Mouse (Mus musculus) skeletal muscle tissue, adult 2 months (tissue): ENCODE results near the gene Klhl5.

Experiments
- DNase-seq: peaks from one replicate; pipeline ENCODE4 v3.0.0-alpha.2; 2012; ENCODE audit warnings: low read depth, low spot score

Gene Klhl5

DNA sequence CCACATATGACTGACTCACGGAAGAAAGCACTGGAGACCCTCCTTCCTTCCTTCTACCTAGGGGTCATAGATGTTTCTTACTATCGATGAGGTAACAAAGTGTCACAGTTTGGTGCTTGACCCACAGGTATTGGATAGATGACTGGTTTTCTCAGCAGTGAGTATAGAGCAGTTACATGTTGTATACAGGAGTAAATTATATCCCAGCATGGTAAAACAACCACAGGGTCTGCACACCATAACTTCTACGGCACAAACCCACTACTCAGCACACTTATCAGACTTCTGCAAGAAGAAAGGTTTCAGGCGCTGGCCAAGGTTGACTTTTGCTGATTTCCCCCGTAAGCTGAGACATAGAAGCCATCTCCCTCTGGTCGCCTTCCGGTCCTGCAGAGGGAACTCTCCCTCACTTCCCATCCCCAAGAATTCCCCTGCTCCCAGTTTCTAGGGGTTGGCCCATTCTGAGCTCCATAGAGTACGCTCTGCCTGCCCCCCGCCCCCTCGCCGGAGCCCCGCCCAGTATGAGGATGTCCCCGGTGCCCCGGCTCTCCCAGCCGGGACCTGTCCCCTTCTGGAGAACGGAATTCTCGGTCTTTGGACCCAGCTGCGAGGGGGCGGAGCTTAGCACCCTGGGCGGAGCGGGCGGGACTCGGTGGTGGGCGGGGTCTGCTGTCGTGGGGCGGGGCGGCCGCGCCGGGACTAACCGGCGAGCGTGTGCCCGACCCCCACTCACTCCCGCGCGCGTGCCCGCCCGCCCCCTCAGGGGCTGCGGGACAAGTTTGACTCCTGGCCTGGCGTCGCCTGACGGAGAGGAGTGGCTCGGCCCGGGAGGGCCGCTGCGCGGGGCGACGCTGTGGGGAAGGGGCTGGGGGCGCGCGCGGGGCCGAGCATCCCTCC is at the start of gene Klhl5:
Klhl5 (plus strand) TSS at position 664 of the 897 bp plus-strand sequence.
- DNase-seq = peak; percentile 76

DNA sequence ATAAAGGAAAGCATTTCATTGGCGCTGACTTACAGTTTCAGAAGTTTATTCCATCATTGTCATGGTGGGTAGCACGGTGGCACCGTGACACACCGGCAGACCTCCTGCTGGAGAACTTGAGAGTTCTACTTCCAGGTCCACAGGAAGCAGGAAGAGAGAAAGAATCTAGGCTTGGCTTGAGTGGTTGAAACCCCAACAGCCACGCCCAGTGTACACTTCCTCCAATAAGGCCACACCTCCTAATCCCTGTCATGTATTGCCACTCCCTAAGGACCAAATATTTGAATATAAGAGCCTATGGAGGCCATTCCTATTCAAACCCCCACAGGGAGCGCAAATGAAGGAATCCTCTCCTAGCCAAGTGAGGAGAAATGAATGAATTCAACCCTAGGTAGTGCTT is 49.7 kb upstream of the Klhl5 start:
- no peak for DNase-seq

DNA sequence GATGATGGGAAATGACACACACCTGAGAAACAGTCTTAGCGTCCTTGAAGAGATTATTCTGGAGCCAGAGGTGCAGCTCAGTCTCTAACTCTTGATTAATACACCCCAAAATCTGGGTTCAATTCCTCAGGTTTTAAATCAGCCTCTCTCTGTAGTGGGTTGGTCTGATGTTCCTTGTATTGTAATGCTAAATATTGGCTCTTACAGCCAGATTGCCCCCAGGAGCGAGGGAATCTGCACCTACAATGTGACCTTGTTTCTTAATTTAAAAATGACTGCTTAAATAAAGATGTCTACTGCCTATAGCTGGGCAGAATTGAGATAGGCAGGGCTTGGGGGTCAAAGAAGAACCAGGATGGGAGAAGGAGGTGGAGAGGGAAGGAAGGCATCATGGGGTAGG is 47.5 kb upstream of the Klhl5 start:
- DNase-seq = no peak

- DNase-seq = no peak
Measured at GRCm38 (mm10) chr5:65062236-65062635, 45.1 kb upstream of the Klhl5 start.

GRCm38 (mm10) chr5:65063266-65063665 is 44.1 kb upstream of the Klhl5 start:
- DNase-seq = no peak

DNA sequence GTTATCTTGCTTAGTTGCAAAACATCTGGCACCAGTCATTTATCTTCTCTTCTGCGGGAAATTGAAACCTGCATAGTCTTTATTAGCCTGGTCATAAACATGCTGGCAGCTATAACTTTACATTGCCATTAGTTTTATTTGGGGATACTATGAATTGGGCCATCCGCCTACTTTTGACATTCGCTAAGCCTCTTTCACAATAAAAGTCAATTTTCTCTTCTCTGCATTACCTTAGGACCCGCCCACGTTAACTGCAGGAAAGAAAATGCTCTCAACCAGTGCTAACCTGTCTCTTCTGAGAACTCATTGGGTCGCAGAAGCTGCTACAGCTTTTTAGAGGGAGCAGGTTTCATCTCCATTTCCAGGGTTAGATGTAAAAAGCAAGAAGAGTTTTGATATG is 39.2 kb upstream of the Klhl5 start:
- DNase-seq = no peak

DNA sequence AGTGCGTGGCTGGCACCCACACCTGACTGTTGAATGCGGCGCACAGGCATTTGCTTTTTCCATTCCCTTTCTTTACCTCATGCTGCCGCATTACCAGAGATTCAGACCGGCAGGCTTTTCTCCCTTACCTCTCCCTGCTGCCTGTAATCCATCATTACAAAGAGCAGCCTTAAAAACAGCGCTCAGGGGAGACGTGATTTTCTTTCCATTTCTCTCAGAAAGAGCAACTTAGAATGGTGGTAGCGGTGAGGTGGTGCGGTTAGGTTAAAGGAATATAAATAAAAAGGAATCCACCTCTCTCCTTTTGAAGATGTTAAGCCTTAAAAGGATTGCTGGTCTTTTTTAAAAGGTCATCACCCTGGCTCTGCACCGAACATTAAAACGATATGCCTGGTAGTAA is 37.5 kb upstream of the Klhl5 start:
- DNase-seq = no peak

DNA sequence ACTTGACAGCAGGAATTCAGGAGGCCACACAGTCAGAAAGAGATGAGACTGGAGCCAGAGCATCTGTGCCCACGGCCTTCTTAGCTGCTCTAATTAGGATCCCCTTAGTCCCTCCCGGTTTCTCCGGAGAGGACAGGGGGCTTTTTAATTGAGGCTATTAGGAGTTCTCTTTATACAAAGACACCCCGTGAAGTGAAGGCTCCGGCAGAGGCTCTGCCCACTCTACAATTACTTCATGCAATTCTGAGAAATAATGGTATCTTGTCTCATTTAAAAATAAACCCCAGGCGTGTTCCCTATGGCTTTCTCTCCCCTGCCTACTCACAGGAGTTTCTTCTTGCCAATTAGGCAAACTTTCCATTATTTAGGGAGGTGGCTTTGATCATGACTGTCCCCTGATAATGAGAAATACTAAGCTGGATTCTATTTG is 35.6 kb upstream of the Klhl5 start:
- no peak for DNase-seq

- no peak for DNase-seq
Measured at GRCm38 (mm10) chr5:65073247-65073646, 34.1 kb upstream of the Klhl5 start.

DNA sequence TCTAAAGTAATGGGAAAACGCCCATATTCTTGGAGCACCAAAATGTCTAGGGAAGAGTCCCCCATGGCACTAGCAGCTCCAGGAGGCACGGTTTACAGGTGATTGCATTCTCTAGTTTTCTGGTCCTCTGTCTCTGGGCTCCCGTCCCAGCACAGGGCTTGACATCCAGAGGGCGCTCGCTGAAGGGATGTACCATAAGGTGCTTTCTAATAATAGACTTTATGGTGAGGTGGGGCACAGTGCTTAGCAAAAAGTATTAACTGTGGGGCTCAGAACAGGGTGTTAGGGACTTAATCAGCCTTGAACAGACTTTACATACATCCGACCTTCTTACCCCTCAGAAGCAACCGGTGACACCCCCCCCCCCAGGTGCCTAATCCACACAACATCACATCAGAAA is 32.6 kb upstream of the Klhl5 start:
- DNase-seq = no peak

GRCm38 (mm10) chr5:65076087-65076486 is 31.3 kb upstream of the Klhl5 start:
- DNase-seq = no peak

GRCm38 (mm10) chr5:65076748-65077147 is 30.6 kb upstream of the Klhl5 start:
- no peak for DNase-seq

DNA sequence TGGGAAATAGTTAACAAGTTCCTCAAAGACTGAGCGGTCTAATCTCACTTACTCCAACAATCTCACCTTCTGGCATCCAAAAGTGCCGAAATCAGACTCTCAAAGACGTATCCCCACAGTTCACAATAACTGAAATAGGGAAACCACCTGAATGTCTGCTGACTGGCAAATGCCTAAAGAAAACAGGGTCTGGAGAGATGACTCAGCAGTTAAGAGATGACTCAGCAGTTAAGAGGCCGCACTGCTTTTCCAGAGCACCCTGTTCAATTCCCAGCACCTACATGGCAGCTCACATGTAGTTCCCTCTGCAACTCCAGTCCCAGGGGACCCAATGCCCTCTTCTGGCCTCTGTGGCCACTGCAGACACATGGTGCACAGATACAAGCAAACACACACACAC is 29.3 kb upstream of the Klhl5 start:
- no peak for DNase-seq

- no peak for DNase-seq
Measured at GRCm38 (mm10) chr5:65079881-65080280, 27.5 kb upstream of the Klhl5 start.

DNA sequence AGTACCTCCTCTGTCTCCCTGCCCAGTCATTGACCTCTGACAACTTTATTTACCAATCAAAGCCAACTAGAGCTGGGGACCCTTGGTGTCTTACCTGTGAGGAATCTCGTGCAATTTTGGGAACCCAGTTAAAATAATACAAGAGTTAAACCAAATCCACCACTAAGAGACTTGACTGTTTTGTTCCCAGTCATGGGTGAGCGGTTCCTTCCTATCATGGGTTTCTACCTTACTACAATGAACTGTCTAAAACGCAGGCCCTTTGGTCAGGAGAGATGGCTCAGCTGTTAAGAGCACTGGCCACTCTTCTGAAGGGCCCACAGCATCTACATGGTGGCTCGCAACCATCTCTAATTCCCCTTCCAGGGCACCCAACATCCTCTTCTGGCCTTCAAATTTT is 25.5 kb upstream of the Klhl5 start:
- no peak for DNase-seq

GRCm38 (mm10) chr5:65086522-65086921 is 20.8 kb upstream of the Klhl5 start:
- DNase-seq = peak; percentile 95

DNA sequence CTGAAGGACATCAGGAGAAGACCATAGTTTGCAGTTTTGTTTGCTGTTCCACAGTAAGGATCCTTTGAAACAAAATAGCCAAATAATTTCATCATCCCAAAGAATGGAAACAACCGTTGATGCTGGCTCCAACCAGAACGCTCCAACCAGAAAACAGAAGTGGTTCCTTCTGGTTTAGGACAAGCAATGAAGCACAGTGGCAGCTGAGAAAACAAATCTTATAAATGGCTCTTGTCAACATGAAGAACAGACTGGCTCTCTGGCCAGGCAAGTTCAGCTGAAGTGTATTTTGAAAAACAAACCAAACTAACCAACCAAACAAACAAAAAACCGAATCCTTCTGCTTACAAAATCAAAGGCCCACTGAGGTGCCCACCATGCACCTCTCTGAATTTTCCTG is 17.6 kb upstream of the Klhl5 start:
- DNase-seq = no peak

DNA sequence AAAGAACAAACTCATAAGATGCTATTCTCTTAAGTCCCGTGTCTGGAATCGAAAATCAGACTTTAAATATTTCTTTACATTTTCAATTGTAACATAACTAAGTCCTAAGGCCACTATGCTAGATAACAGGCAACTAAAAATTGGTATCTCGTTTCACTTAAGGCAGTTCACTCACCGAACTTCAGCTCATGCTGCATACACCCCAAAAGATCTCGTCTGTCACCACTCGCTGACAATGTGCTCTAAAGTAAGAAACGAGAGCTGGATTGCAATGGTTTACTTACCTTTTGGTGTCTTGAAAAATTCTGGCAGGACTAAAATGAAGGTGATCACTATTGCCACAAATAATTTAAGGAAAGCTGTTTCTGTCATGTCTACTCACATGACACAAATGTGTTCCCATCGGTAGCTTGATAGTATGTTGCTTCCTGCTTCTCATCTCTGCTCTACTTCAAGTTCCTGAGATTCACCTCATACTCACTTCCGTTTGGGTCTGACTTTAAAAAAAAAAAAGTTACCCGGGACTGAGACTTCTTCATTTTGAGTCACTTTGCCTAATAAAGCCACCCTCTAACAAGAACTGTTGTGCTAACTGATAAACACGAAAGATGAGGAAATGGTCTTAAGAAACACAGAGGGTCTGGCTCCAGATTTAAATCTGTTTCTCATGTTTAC is 16.0 kb upstream of the Klhl5 start:
- DNase-seq = no peak

- DNase-seq = no peak
Measured at GRCm38 (mm10) chr5:65091921-65092320, 15.4 kb upstream of the Klhl5 start, which contains the start of gene Tmem156. Gene Tmem156, minus strand, starts transcription at chr5:65092132.

DNA sequence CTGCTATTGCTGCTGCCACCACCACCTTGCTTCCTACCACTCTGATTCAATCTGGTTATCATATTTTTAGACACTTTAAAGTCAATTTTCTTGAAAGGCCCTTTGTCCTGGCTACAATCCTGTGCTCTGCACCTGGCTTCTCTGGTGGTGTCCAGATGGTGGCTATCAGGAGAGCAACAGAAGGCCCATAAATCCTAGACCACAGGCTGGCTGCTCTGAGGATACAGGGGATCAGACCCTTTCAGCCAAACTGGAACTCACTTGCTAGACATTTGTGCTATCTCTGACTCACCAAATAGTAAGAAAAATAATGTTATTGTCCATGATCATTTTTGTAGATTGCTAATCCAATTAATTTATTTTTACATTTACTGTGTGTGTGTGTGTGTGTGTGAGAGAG is 13.6 kb upstream of the Klhl5 start:
- no peak for DNase-seq

GRCm38 (mm10) chr5:65094902-65095545 is 12.3 kb upstream of the Klhl5 start:
- DNase-seq = no peak

DNA sequence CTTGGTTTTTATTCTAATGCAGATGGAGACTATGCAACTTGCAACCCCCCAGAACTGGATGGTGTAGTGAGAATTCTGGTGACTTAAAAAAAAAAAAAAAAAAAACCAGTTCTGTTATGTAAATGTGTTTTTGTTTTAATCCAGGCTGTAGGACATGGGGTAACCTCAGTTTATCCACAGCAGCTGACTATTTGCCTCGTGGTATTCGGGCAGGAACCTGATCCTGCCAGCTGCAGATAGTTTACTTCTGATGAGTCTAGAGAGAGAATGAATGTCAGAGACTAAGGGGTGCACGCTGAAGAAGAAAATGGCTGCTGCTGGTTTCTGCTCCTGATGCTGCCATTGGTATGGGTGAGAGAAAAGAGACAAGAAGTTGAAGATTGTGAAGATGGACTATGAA is 11.3 kb upstream of the Klhl5 start:
- peak; percentile 29 for DNase-seq
